In the genomic region with DNA sequence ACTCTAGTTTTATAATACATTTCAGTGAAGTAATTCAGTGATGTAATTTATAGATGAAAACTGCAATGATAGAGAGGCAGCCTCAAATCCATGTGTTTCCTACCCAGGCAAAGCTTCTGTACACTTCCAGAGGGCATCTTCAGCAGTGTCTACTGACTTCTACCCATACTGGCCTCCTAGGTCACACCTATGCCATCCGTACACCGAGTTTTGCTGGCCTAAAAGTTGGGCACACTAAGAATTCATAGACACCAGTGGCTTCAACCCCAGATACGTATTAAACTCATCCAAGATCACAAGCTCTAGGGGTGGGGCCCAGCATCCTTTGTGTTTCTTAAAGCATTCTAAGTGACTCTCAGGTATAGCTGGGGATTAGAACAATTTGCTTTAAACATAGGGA, we compare ENCODE assay signal across 20 mouse cellular contexts. TPM values are rescaled to one million over a fixed set of nuclear protein-coding genes. Genes with fewer than 3 reads are reported as not detected.
DNase-seq lines count a peak whose midpoint lies in the region; ATAC-seq lines count a peak whose summit lies in the region.
"Had no signal": no experiment of that assay in that cellular context is flagged by ENCODE, and none has a peak within 500 bp of the region (broad histone marks: within the 10 kb centered on the region; RNA-seq: fewer than 3 reads in every experiment).

No protein-coding gene starts in this region.

- H3K36me3 ChIP-seq in forebrain, embryonic 11.5 days (ENCODE audit: control insufficient read depth, insufficient read depth, low read length), result no peaks in the 10 kb centered on the region
- H3K36me3 ChIP-seq in forebrain, embryonic 10.5 days (replicated peaks), result no peaks in the 10 kb centered on the region
- H3K36me3 ChIP-seq in forebrain, embryonic 13.5 days (ENCODE audit: poor library complexity, severe bottlenecking), result 0 out of 2 replicates have a peak, but pooled peaks cover 9% of the 10 kb centered on the region
- peaks cover 15% of the 10 kb centered on the region for H3K36me3 ChIP-seq in hindbrain, embryonic 14.5 days (replicated peaks; ENCODE audit: control insufficient read depth, insufficient read depth)
- no peaks in the 10 kb centered on the region for H3K36me3 ChIP-seq in midbrain, embryonic 16.5 days (ENCODE audit: control insufficient read depth, insufficient read depth, low read length)
- no peaks in the 10 kb centered on the region for H3K36me3 ChIP-seq in liver, embryonic 11.5 days (ENCODE audit: control insufficient read depth, insufficient read depth, low read length)
- H3K36me3 ChIP-seq: heart, embryonic 13.5 days; liver, embryonic 13.5 days had no signal

- no peak overlapping the region for H3K27ac ChIP-seq in forebrain, embryonic 11.5 days (ENCODE audit: low read depth, low read length)
- no peak overlapping the region for H3K27ac ChIP-seq in forebrain, embryonic 10.5 days
- peak overlapping the region; percentile 57; the same call in 1 of the 2 replicates for H3K27ac ChIP-seq in forebrain, embryonic 13.5 days
- peak overlapping the region; percentile 97 for H3K27ac ChIP-seq in hindbrain, embryonic 14.5 days
- peak overlapping the region; percentile 98; the same call in 1 of the 2 replicates for H3K27ac ChIP-seq in midbrain, embryonic 16.5 days (ENCODE audit: low read length)
- no peak overlapping the region for H3K27ac ChIP-seq in liver, embryonic 11.5 days (ENCODE audit: low read depth, low read length)
- H3K27ac ChIP-seq: heart, embryonic 13.5 days; liver, embryonic 13.5 days had no signal

- H3K4me3 ChIP-seq in forebrain, embryonic 11.5 days (ENCODE audit: low read depth, low read length), result peak overlapping the region; percentile 56; the same call in 1 of the 2 replicates
- H3K4me3 ChIP-seq in forebrain, embryonic 10.5 days, result no peak overlapping the region
- peak overlapping the region; percentile 76 for H3K4me3 ChIP-seq in forebrain, embryonic 13.5 days
- H3K4me3 ChIP-seq in hindbrain, embryonic 14.5 days (replicated peaks; ENCODE audit: low read length), result peak overlapping the region; percentile 64
- peak overlapping the region; percentile 82 for H3K4me3 ChIP-seq in midbrain, embryonic 16.5 days (ENCODE audit: low read depth, low read length)
- H3K4me3 ChIP-seq in liver, embryonic 11.5 days (ENCODE audit: low read depth, low read length), result no peak overlapping the region
- H3K4me3 ChIP-seq: heart, embryonic 13.5 days; liver, embryonic 13.5 days; myocyte had no signal

- peak overlapping the region; percentile 28 for H3K4me2 ChIP-seq in forebrain, embryonic 11.5 days (ENCODE audit: low read depth, low read length, severe bottlenecking)
- peak overlapping the region; percentile 67 for H3K4me2 ChIP-seq in forebrain, embryonic 13.5 days
- H3K4me2 ChIP-seq in hindbrain, embryonic 14.5 days (replicated peaks), result peak overlapping the region; percentile 86
- peak overlapping the region; percentile 76 for H3K4me2 ChIP-seq in midbrain, embryonic 16.5 days (ENCODE audit: low read length)
- H3K4me2 ChIP-seq in liver, embryonic 11.5 days, result no peak overlapping the region
- H3K4me2 ChIP-seq: heart, embryonic 13.5 days; liver, embryonic 13.5 days had no signal

- no peak for ATAC-seq in forebrain, embryonic 11.5 days (replicated peaks; ENCODE audit: low FRiP score)
- no peak for ATAC-seq in forebrain, embryonic 13.5 days
- no peak for ATAC-seq in hindbrain, embryonic 14.5 days (ENCODE audit: low FRiP score)
- no peak for ATAC-seq in midbrain, embryonic 16.5 days
- no peak for ATAC-seq in liver, embryonic 11.5 days (replicated peaks; ENCODE audit: low FRiP score)

- WGBS in forebrain, embryonic 11.5 days, result 90% methylated on average over 3 of the region's 3 CpGs
- 87% methylated on average over 3 of the region's 3 CpGs for WGBS in forebrain, embryonic 10.5 days
- 88% methylated on average over 3 of the region's 3 CpGs for WGBS in forebrain, embryonic 13.5 days
- 62% methylated on average over 3 of the region's 3 CpGs for WGBS in hindbrain, embryonic 14.5 days
- 66% methylated on average over 3 of the region's 3 CpGs for WGBS in midbrain, embryonic 16.5 days
- WGBS in liver, embryonic 11.5 days, result 87% methylated on average over 3 of the region's 3 CpGs

- DNase-seq in forebrain, embryonic 11.5 days (ENCODE audit: low spot score), result no peak
- no peak for DNase-seq in forebrain, embryonic 10.5 days (ENCODE audit: extremely low spot score, low spot score)
- DNase-seq in hindbrain, embryonic 14.5 days (ENCODE audit: low spot score), result no peak
- DNase-seq in lung, postnatal 36 days, result no peak
- no peak for DNase-seq in liver, embryonic 11.5 days (ENCODE audit: low spot score)
- DNase-seq in adrenal gland, adult 2 months, result no peak
- DNase-seq: adrenal gland, postnatal 36 days; gastrocnemius, postnatal 14 days; kidney, adult 2 months; liver, embryonic 13.5 days had no signal

- peaks cover 8% of the 10 kb centered on the region; the same call in 1 of the 2 replicates for H3K27me3 ChIP-seq in forebrain, embryonic 11.5 days (ENCODE audit: control insufficient read depth, insufficient read depth, low read length)
- H3K27me3 ChIP-seq in forebrain, embryonic 10.5 days (ENCODE audit: poor library complexity, severe bottlenecking), result peaks cover 41% of the 10 kb centered on the region
- peaks cover 2% of the 10 kb centered on the region; the same call in 1 of the 2 replicates for H3K27me3 ChIP-seq in forebrain, embryonic 13.5 days
- H3K27me3 ChIP-seq in hindbrain, embryonic 14.5 days (ENCODE audit: control insufficient read depth, insufficient read depth, low read length), result no peaks in the 10 kb centered on the region
- H3K27me3 ChIP-seq in midbrain, embryonic 16.5 days (ENCODE audit: control insufficient read depth, insufficient read depth, low read depth, low read length), result no peaks in the 10 kb centered on the region
- peaks cover 28% of the 10 kb centered on the region for H3K27me3 ChIP-seq in liver, embryonic 11.5 days (replicated peaks; ENCODE audit: control insufficient read depth, insufficient read depth, low read length)

- 0 out of 2 replicates have a peak, but pooled peaks cover 2% of the 10 kb centered on the region for H3K4me1 ChIP-seq in forebrain, embryonic 11.5 days (replicated peaks; ENCODE audit: control insufficient read depth, insufficient read depth, low read length)
- peaks cover 20% of the 10 kb centered on the region for H3K4me1 ChIP-seq in forebrain, embryonic 10.5 days
- peaks cover 77% of the 10 kb centered on the region for H3K4me1 ChIP-seq in forebrain, embryonic 13.5 days
- peaks cover 49% of the 10 kb centered on the region for H3K4me1 ChIP-seq in hindbrain, embryonic 14.5 days (replicated peaks; ENCODE audit: control insufficient read depth, insufficient read depth, low read length)
- H3K4me1 ChIP-seq in midbrain, embryonic 16.5 days (ENCODE audit: control insufficient read depth, insufficient read depth, low read length), result peaks cover 60% of the 10 kb centered on the region
- H3K4me1 ChIP-seq in liver, embryonic 11.5 days (replicated peaks; ENCODE audit: control insufficient read depth, insufficient read depth, low read length), result no peaks in the 10 kb centered on the region
- H3K4me1 ChIP-seq: liver, embryonic 13.5 days had no signal

- no peak overlapping the region for H3K9ac ChIP-seq in forebrain, embryonic 11.5 days (ENCODE audit: low read length)
- peak overlapping the region; percentile 95 for H3K9ac ChIP-seq in forebrain, embryonic 13.5 days
- H3K9ac ChIP-seq in hindbrain, embryonic 14.5 days, result peak overlapping the region; percentile 87
- H3K9ac ChIP-seq in midbrain, embryonic 16.5 days (ENCODE audit: low read depth, low read length), result peak overlapping the region; percentile 99
- no peak overlapping the region for H3K9ac ChIP-seq in liver, embryonic 11.5 days (ENCODE audit: low read depth, low read length)
- H3K9ac ChIP-seq: heart, embryonic 13.5 days; liver, embryonic 13.5 days had no signal

- no peaks in the 10 kb centered on the region for H3K9me3 ChIP-seq in forebrain, embryonic 11.5 days (ENCODE audit: control insufficient read depth, low read length)
- no peaks in the 10 kb centered on the region for H3K9me3 ChIP-seq in forebrain, embryonic 10.5 days
- no peaks in the 10 kb centered on the region for H3K9me3 ChIP-seq in forebrain, embryonic 13.5 days (replicated peaks)
- no peaks in the 10 kb centered on the region for H3K9me3 ChIP-seq in hindbrain, embryonic 14.5 days (ENCODE audit: control insufficient read depth, low read length)
- H3K9me3 ChIP-seq in midbrain, embryonic 16.5 days (replicated peaks; ENCODE audit: control insufficient read depth, low read length, poor library complexity, severe bottlenecking), result no peaks in the 10 kb centered on the region
- H3K9me3 ChIP-seq in liver, embryonic 11.5 days (ENCODE audit: control insufficient read depth, low read length), result no peaks in the 10 kb centered on the region
- H3K9me3 ChIP-seq: heart, embryonic 13.5 days; liver, embryonic 13.5 days had no signal

RNA-seq across cellular contexts. Expression of gene Ccdc175, which starts 49.3 kb away (rescaled TPM):
- polyA plus RNA-seq in forebrain, embryonic 11.5 days (2014; fragmentation: Nextera tagmentation; extraction: Ambion mirVana), result 0.07 TPM in 1 of 2 replicates, not detected in the other
- polyA plus RNA-seq in forebrain, embryonic 10.5 days (2016; fragmentation: Nextera tagmentation; extraction: Ambion mirVana), result not detected in 2 replicates
- 0.06 TPM in 1 of 2 replicates, not detected in the other for polyA plus RNA-seq in forebrain, embryonic 13.5 days (2015; fragmentation: Nextera tagmentation; extraction: Ambion mirVana)
- polyA plus RNA-seq in hindbrain, embryonic 14.5 days (2014; fragmentation: Nextera tagmentation; extraction: Ambion mirVana), result 0.08 TPM in 1 of 2 replicates, not detected in the other
- not detected in 2 replicates for polyA plus RNA-seq in midbrain, embryonic 16.5 days (2015; fragmentation: Nextera tagmentation; extraction: Ambion mirVana)
- polyA plus RNA-seq in liver, embryonic 11.5 days (2014; fragmentation: Nextera tagmentation; extraction: Ambion mirVana), result not detected in 2 replicates
- total RNA-seq in adrenal gland, adult 2 months (2021), result not detected
- not detected in 2 replicates for polyA plus RNA-seq in adrenal gland, adult 2 months (2012; rRNA removed)
- total RNA-seq: adrenal gland, postnatal 36 days; gastrocnemius, postnatal 14 days; hematopoietic stem cell, adult 5-6 weeks; left cerebral cortex, postnatal 4 days had no signal
- polyA plus RNA-seq: C2C12; heart, embryonic 13.5 days; kidney, adult 2 months; liver, embryonic 13.5 days; myocyte; small intestine, adult 2 months; stomach, embryonic 14.5 days; thymus, postnatal 0 days had no signal

Comparison
In these comparisons a context has a peak if more than half of its experiments do, and no peak if none do; other contexts are left out.
1. H3K27ac ChIP-seq: peak in forebrain, embryonic 13.5 days (single experiment), hindbrain, embryonic 14.5 days (single experiment) and midbrain, embryonic 16.5 days (single experiment); none in forebrain, embryonic 11.5 days (single experiment), forebrain, embryonic 10.5 days (single experiment) and liver, embryonic 11.5 days (single experiment).
2. H3K4me3 ChIP-seq: peak in forebrain, embryonic 11.5 days (single experiment), forebrain, embryonic 13.5 days (single experiment), hindbrain, embryonic 14.5 days (single experiment) and midbrain, embryonic 16.5 days (single experiment); none in forebrain, embryonic 10.5 days (single experiment) and liver, embryonic 11.5 days (single experiment).
3. H3K9ac ChIP-seq: peak in forebrain, embryonic 13.5 days (single experiment), hindbrain, embryonic 14.5 days (single experiment) and midbrain, embryonic 16.5 days (single experiment); none in forebrain, embryonic 11.5 days (single experiment) and liver, embryonic 11.5 days (single experiment).